Mouse (Mus musculus) myocyte (in vitro differentiated cells): ENCODE data around the gene Map3k20. TPM values are rescaled to one million over a fixed set of nuclear protein-coding genes. Genes with fewer than 3 reads are reported as not detected.

Experiments used
- H3K27me3 ChIP-seq: one replicate; pipeline ENCODE4 v1.6.1; 2011; ENCODE audit not compliant: control insufficient read depth, insufficient read depth, insufficient read length
- H3K36me3 ChIP-seq: one replicate; pipeline ENCODE4 v1.6.1; 2011; ENCODE audit not compliant: control insufficient read depth, insufficient read depth
- H3K4me2 ChIP-seq: one replicate; pipeline ENCODE4 v1.6.1; 2011; ENCODE audit warnings: low read depth, control low read depth
- H3K4me3 ChIP-seq: one replicate; pipeline ENCODE4 v1.5.1; 2011; ENCODE audit warnings: mild to moderate bottlenecking, control low read depth, moderate library complexity
- H3K79me2 ChIP-seq: one replicate; pipeline ENCODE4 v1.6.1; 2011; ENCODE audit not compliant: control insufficient read depth, insufficient read depth
- H3ac ChIP-seq: one replicate; pipeline ENCODE4 v1.6.1; 2011; ENCODE audit not compliant: control insufficient read depth, insufficient read length
- CEBPB ChIP-seq: IDR thresholded peaks from 2 replicates; pipeline ENCODE4 v1.6.1; 2011; ENCODE audit warnings: mild to moderate bottlenecking, moderate library complexity; ENCODE audit not compliant: poor library complexity, insufficient read depth, severe bottlenecking
- E2F4 ChIP-seq: IDR thresholded peaks from one replicate; pipeline ENCODE4 v1.6.1; 2011; ENCODE audit warnings: mild to moderate bottlenecking, control low read depth, moderate library complexity; ENCODE audit not compliant: insufficient read depth
- MAX ChIP-seq: IDR thresholded peaks from one replicate; pipeline ENCODE4 v1.6.1; 2011; ENCODE audit warnings: low read depth, mild to moderate bottlenecking, control low read depth
- MYOD1 ChIP-seq, 3 experiments: IDR thresholded peaks; one replicate each; pipeline ENCODE4 v1.6.1; 2011; ENCODE audit warnings: control low read depth in 2 of 3, low read depth in 2 of 3, mild to moderate bottlenecking in 2 of 3, moderate library complexity in 1 of 3; ENCODE audit not compliant: insufficient read length in 2 of 3, control insufficient read depth in 1 of 3
- MYOG ChIP-seq, 3 experiments: IDR thresholded peaks; one replicate each; pipeline ENCODE4 v1.6.1; 2011; ENCODE audit warnings: control low read depth in 2 of 3, low read depth in 2 of 3, mild to moderate bottlenecking in 2 of 3; ENCODE audit not compliant: insufficient read length in 2 of 3, control insufficient read depth in 1 of 3, insufficient read depth in 1 of 3
- POLR2A ChIP-seq: IDR thresholded peaks from one replicate; pipeline ENCODE4 v1.6.1; 2011; ENCODE audit warnings: low read depth, mild to moderate bottlenecking, control low read depth, moderate library complexity; ENCODE audit not compliant: insufficient read length
- POLR2AphosphoS2 ChIP-seq: IDR thresholded peaks from one replicate; pipeline ENCODE4 v1.6.1; 2011; ENCODE audit warnings: low read depth, control low read depth; ENCODE audit not compliant: insufficient read length
- REST ChIP-seq: IDR thresholded peaks from one replicate; pipeline ENCODE4 v1.6.1; 2011; ENCODE audit warnings: mild to moderate bottlenecking, control low read depth, moderate library complexity; ENCODE audit not compliant: insufficient read depth, insufficient read length
- SRF ChIP-seq: IDR thresholded peaks from one replicate; pipeline ENCODE4 v1.6.1; 2011; ENCODE audit warnings: low read depth; ENCODE audit not compliant: control insufficient read depth, insufficient read length
- TCF12 ChIP-seq: IDR thresholded peaks from one replicate; pipeline ENCODE4 v1.6.1; 2011; ENCODE audit warnings: mild to moderate bottlenecking, control low read depth; ENCODE audit not compliant: poor library complexity, insufficient read depth, severe bottlenecking
- TCF3 ChIP-seq: IDR thresholded peaks from one replicate; pipeline ENCODE4 v1.6.1; 2011; ENCODE audit warnings: low read depth, control low read depth; ENCODE audit not compliant: insufficient read length
- USF1 ChIP-seq: IDR thresholded peaks from one replicate; pipeline ENCODE4 v1.6.1; 2011; ENCODE audit warnings: low read depth, mild to moderate bottlenecking, control low read depth, moderate library complexity
- polyA plus RNA-seq: library from polyadenylated mRNA; unstranded; fragments of >200 nt; fragmentation: generic; extraction: Trizol; gene quantifications from one replicate; pipeline ENCODE4 v1.2.1, GENCODE M21; 2012; ENCODE audit warnings: missing spikeins

The Map3k20 gene
- polyA plus RNA-seq, 1 experiment: 13.7 TPM

GRCm38 (mm10) chr2:72246376-72246775, 39.1 kb upstream of the Map3k20 start:
- no peaks in the 10 kb centered on the region for H3K36me3 ChIP-seq
- no peaks in the 10 kb centered on the region for H3K79me2 ChIP-seq
- H3K27me3 ChIP-seq: no peaks in the 10 kb centered on the region
- H3ac ChIP-seq: no peak overlapping the region
- no peak overlapping the region for H3K4me3 ChIP-seq
- no peak overlapping the region for H3K4me2 ChIP-seq
- no peak for TF ChIP-seq POLR2AphosphoS2
- TF ChIP-seq USF1: no peak
- TF ChIP-seq E2F4: no peak
- TF ChIP-seq TCF3: no peak
- TF ChIP-seq MAX: no peak
- no peak for TF ChIP-seq CEBPB
- no peak for TF ChIP-seq REST
- no peak for TF ChIP-seq MYOD1 (IDR thresholded peaks at IDR 0.05; ENCODE audit: control insufficient read depth in 1 of 3, insufficient read length in 2 of 3, low read depth in 2 of 3)

GRCm38 (mm10) chr2:72247819-72248218, 37.6 kb upstream of the Map3k20 start:
- no peaks in the 10 kb centered on the region for H3K36me3 ChIP-seq
- H3ac ChIP-seq: no peak overlapping the region
- H3K27me3 ChIP-seq: no peaks in the 10 kb centered on the region
- TF ChIP-seq POLR2A (no peak), TCF12 (no peak), MAX (no peak), E2F4 (no peak), POLR2AphosphoS2 (no peak)
- no peak overlapping the region for H3K4me2 ChIP-seq
- H3K4me3 ChIP-seq: no peak overlapping the region
- no peaks in the 10 kb centered on the region for H3K79me2 ChIP-seq

- no peak overlapping the region for H3K4me3 ChIP-seq
- no peak for TF ChIP-seq POLR2AphosphoS2
- no peak for TF ChIP-seq TCF3
- TF ChIP-seq MYOD1 (IDR thresholded peaks at IDR 0.05; ENCODE audit: control insufficient read depth in 1 of 3, insufficient read length in 2 of 3, low read depth in 2 of 3): no peak
- no peak for TF ChIP-seq MYOG (IDR thresholded peaks at IDR 0.05; ENCODE audit: control insufficient read depth in 1 of 3, insufficient read depth in 1 of 3, insufficient read length in 2 of 3, low read depth in 2 of 3)
- no peak for TF ChIP-seq E2F4
- TF ChIP-seq USF1: no peak
- TF ChIP-seq SRF: no peak
- no peak for TF ChIP-seq TCF12
- no peaks in the 10 kb centered on the region for H3K36me3 ChIP-seq
- H3K27me3 ChIP-seq: no peaks in the 10 kb centered on the region
- no peaks in the 10 kb centered on the region for H3K79me2 ChIP-seq
- no peak overlapping the region for H3ac ChIP-seq
- H3K4me2 ChIP-seq: no peak overlapping the region
Observed at GRCm38 (mm10) chr2:72252510-72253505, 32.6 kb upstream of the Map3k20 start.

- Histone ChIP-seq H3K79me2 (no peaks in the 10 kb centered on the region), H3K4me2 (no peak overlapping the region), H3K27me3 (no peaks in the 10 kb centered on the region), H3ac (no peak overlapping the region), H3K4me3 (no peak overlapping the region), H3K36me3 (no peaks in the 10 kb centered on the region)
- TF ChIP-seq SRF: no peak
- no peak for TF ChIP-seq E2F4
- TF ChIP-seq USF1: no peak
- TF ChIP-seq MYOG (IDR thresholded peaks at IDR 0.05; ENCODE audit: control insufficient read depth in 1 of 3, insufficient read depth in 1 of 3, insufficient read length in 2 of 3, low read depth in 2 of 3): no peak
- TF ChIP-seq TCF12: no peak
- TF ChIP-seq REST: no peak
- no peak for TF ChIP-seq CEBPB
- TF ChIP-seq POLR2AphosphoS2: no peak
- TF ChIP-seq MYOD1 (IDR thresholded peaks at IDR 0.05; ENCODE audit: control insufficient read depth in 1 of 3, insufficient read length in 2 of 3, low read depth in 2 of 3): no peak
- no peak for TF ChIP-seq POLR2A
- no peak for TF ChIP-seq MAX
- TF ChIP-seq TCF3: no peak
Observed at GRCm38 (mm10) chr2:72253882-72254281, 31.6 kb upstream of the Map3k20 start.
